Mouse (Mus musculus): ENCODE results near the gene Slc10a4.

The Slc10a4 gene

DNA sequence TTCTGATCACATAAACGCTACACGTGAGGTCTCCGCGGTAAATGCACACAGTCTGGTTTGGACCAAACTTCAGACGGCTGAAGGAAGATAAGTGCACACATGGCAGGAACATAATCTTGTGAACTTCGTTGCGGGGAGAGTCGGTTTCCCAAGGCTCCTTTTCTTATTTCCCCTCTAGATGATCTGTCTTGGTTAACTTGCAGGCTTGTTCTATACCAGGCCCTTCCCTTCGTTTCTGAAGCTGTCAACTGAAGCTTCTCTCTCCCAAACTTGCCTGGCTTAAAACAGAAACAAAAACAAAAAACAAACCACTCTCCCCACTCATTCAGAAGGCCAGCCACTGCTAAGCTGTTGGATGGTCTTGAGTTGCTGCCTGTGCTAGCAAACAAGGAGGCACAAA lies 8.1 kb downstream of the Slc10a4 start:
- DNase-seq (ENCODE audit: low read depth): no peak

- no peak for DNase-seq (ENCODE audit: low read depth)
Observed at GRCm38 (mm10) chr5:73023801-73024200, 17.1 kb downstream of the Slc10a4 start.

DNA sequence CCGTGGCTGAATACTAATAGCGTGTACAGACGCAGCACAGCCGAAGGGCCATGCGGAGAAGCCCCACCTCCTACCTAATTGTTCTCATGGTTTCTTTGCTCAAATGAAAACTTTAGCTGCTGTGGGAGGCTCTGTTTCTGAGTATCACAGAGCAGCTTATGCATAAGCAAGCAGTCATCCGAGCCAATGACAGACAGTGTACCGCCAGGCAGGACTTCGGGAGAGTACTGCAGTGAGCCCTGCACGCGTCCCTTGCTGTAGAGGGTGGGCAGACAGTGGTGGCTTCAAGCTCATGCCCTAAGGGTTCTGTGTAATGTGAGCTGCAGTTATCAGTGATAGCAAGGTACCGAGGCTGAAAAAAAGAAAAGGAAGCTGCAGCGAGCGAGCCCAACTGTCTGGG lies 22.0 kb downstream of the Slc10a4 start:
- DNase-seq (ENCODE audit: low read depth): no peak

- no peak for DNase-seq (ENCODE audit: low read depth)
Observed at GRCm38 (mm10) chr5:73032481-73032880, 25.8 kb downstream of the Slc10a4 start.

GRCm38 (mm10) chr5:73044055-73044454 lies 37.4 kb downstream of the Slc10a4 start:
- DNase-seq (ENCODE audit: low read depth): peak; percentile 49

DNA sequence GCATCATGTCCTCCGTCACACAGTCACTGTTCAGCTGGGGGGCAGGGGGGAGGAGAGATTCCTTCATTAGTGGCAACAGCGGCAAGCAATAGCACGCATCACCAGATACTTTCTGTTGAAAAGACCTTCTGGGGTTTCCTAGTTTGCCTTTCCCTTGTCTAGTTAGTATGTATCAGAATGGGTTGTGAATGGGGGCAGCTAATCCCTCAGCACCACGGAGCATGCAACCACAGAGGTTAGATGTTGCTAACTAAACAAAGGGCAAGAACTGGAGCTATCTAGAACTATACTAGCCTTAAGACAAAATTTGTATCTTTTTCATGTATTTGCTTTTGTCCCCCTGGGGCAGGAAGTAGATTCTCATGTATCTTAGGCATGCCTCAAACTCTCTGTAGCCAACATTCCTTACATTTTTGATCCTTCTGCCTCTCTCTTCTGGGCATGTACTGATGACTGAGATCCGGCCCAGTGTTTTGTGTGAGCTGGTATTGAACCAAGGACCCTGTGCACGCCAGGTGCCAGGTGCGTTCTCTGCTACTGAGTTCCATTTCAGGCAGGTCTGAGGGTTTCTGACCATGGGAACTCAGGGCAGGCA lies 41.1 kb downstream of the Slc10a4 start:
- DNase-seq (ENCODE audit: low read depth): no peak

DNA sequence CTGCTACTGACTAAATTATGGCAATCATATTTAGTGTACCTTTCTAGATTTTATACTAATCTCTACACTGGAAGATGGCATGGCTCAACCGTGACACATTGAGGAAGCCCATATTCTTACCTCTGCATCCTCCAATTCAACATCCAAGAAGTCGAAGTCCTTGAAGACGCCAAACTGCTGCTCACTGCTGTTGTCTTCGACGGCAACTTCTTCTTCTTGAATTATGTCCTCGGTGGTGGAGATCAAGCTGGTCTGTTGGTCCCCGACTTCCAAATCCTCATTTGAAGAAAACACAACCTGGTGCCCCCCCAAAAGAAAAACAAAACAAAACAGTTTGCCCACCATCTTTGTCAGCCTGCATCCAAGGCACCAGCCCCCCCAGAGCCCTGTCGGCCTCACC lies 47.2 kb downstream of the Slc10a4 start:
- no peak for DNase-seq (ENCODE audit: low read depth)

DNA sequence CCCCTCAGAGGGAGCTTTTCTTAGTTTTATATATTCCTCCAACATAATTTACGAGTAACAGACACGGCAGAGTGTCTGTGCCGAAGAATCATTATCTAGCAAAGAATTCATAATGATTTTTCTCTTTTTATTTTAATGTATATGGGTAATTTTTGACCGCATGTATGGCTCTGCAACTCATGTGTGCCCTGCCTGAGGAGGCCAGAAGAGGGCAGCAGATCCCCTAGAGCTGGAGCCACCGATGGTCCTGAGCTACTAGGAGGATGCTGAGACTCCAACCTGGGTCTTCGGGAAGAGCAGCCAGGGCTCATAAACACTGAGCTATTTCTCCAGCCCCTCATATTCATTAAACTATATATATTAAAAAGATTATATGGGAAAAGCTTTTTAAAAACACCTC lies 49.8 kb downstream of the Slc10a4 start:
- peak; percentile 24 for DNase-seq (ENCODE audit: low read depth)

DNA sequence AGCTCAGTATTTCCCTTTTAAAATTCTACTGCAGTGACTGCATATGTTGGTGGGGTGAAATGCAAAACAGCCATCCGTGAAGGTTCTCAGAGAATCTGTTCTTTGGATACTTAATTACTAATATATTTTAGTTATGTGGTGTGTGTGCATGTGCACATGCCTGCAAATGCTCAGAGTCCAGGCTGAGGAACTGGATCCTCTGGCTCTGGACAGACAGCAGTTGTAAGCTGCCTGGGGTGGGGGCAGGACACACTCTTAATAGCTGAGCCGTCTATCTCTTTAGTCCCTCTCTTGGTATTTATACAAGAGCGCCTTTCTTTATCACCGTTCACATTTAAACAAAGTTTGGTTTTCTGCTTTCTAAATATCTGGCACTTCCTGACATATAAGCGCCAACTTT lies 50.3 kb downstream of the Slc10a4 start:
- no peak for DNase-seq (ENCODE audit: low read depth)

DNA sequence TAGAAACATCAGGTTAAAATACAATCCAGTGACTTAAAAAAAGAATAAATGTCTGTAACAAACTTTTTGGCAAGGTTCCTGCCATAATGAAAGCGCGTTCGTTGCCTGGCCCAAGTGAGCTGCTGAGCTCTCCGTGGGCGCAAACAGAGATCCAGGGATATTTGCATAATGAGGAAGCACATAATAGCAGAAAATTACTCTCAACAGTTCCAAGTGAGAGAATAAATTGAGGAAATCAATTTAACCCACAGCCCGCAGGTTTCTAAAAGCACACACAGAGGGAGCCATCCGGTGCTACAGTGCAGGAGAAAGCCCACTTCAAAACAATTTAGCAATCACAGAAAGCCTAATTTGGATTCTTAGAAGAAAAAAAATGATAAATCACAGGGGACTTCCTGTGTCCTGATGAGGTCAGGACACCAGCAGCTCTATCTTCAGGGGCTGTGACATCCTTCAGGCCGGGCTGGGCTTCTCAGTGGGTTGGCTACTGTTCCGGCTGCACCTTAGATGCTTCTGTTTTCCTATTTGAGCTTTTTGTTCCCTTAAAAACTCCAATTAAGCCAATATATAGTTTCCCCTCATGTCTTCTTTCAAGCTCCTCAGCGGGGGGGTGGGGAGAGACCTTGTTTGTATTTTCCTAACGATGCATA lies 54.9 kb downstream of the Slc10a4 start:
- no peak for DNase-seq (ENCODE audit: low read depth)

All from induced T-regulatory cell, adult 2 months (primary cell).